Mouse (Mus musculus): ENCODE measurements around the gene Sgsm1. TPM values are rescaled to one million over a fixed set of nuclear protein-coding genes. Genes with fewer than 3 reads are reported as not detected.

The Sgsm1 gene
- total RNA-seq, 1 experiment, result 7.1 TPM

DNA sequence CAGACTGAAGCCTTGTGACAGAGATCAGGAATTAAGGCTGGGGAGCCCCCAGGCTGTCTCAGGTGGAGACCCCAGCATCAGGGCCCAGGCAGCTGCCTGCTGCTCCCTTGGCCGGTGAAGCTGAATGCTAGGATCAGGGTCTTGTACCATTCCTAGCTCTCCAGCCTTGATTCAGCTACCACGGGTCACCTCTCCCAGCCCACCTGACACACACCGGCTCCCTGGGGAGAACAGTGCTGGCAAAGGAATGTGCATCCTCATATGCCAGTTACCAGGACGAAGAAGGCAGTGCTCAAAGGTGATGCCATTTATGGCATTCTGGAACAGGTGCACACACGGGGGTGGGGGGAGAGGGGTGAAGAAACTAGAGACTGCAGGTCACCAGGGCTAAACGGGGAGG, 11.8 kb downstream of the Sgsm1 start:
- no peak for DNase-seq (ENCODE audit: low read depth, low spot score)
- Histone ChIP-seq H3K36me3 (ENCODE audit: control insufficient read depth, insufficient read depth, low read length, poor library complexity, severe bottlenecking) (no peaks in the 10 kb centered on the region), H3K27ac (ENCODE audit: insufficient read depth, low read depth, low read length, poor library complexity, severe bottlenecking) (no peak overlapping the region), H3K4me1 (ENCODE audit: control insufficient read depth in 2 of 2, insufficient read depth in 2 of 2, low read length in 2 of 2, poor library complexity in 1 of 2) (peaks cover 2 to 11% of the 10 kb centered on the region in 2 experiments; a peak in 3 of 4 replicates), H3K4me3 (ENCODE audit: insufficient read depth in 1 of 2, low read depth in 1 of 2, low read length in 2 of 2, poor library complexity in 1 of 2, severe bottlenecking in 1 of 2) (no peak overlapping the region), H3K9ac (ENCODE audit: insufficient read depth, low read depth, low read length, poor library complexity, severe bottlenecking) (no peak overlapping the region), H3K9me3 (ENCODE audit: control insufficient read depth, insufficient read depth, low read depth, low read length) (no peaks in the 10 kb centered on the region)
- in situ Hi-C loops (cut with MboI; ENCODE audit: low sequenced_read_pairs in 2 of 2, unreplicated experiment in 2 of 2), result no loop called here
- no peak for TF ChIP-seq HCFC1 (IDR thresholded peaks at IDR 0.05; ENCODE audit: borderline replicate concordance, insufficient read depth, low read length)
- TF ChIP-seq ZC3H11A (IDR thresholded peaks at IDR 0.05; ENCODE audit: borderline replicate concordance, low read depth, low read length), result no peak
- TF ChIP-seq ZNF384 (IDR thresholded peaks at IDR 0.05; ENCODE audit: low read depth, low read length), result no peak
- TF ChIP-seq MAFK (IDR thresholded peaks at IDR 0.05; ENCODE audit: insufficient read depth, low read depth, low read length), result no peak
- no peak for TF ChIP-seq CHD2 (IDR thresholded peaks at IDR 0.05; ENCODE audit: low read depth, low read length)

DNA sequence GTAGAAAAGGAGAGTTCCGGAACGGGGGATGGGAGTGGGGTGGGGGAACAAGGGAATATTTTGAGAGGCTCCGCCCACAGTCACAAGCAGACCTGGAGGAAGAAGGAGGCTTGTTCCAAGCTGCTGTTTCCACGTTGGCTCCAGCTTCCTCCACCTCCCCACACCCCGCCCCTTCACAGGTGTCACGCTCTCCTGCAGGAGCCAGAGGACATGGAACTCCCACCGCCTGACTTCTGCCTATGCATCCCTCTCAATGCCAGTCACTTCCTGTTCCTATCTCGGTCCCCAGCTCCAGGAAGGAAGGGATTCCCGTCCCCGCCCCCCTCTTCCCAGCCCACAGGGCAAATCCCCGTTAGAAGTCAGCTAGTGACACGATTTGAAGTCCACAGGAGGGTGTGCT, 12.5 kb downstream of the Sgsm1 start:
- no peaks in the 10 kb centered on the region for H3K36me3 ChIP-seq (ENCODE audit: control insufficient read depth, insufficient read depth, low read length, poor library complexity, severe bottlenecking)
- H3K4me1 ChIP-seq (ENCODE audit: control insufficient read depth in 2 of 2, insufficient read depth in 2 of 2, low read length in 2 of 2, poor library complexity in 1 of 2), result peaks cover 2 to 11% of the 10 kb centered on the region in 2 experiments; a peak in 3 of 4 replicates
- no peaks in the 10 kb centered on the region for H3K9me3 ChIP-seq (ENCODE audit: control insufficient read depth, insufficient read depth, low read depth, low read length)
- TF ChIP-seq ZNF384 (IDR thresholded peaks at IDR 0.05; ENCODE audit: low read depth, low read length), result no peak
- no peak for TF ChIP-seq ZC3H11A (IDR thresholded peaks at IDR 0.05; ENCODE audit: borderline replicate concordance, low read depth, low read length)
- TF ChIP-seq CHD2 (IDR thresholded peaks at IDR 0.05; ENCODE audit: low read depth, low read length), result no peak
- no peak for TF ChIP-seq MAFK (IDR thresholded peaks at IDR 0.05; ENCODE audit: insufficient read depth, low read depth, low read length)
- TF ChIP-seq HCFC1 (IDR thresholded peaks at IDR 0.05; ENCODE audit: borderline replicate concordance, insufficient read depth, low read length), result no peak
- H3K4me3 ChIP-seq (ENCODE audit: insufficient read depth in 1 of 2, low read depth in 1 of 2, low read length in 2 of 2, poor library complexity in 1 of 2, severe bottlenecking in 1 of 2), result peak overlapping the region in 1 of 2 experiments; percentile 19; a peak in 1 of 4 replicates
- in situ Hi-C loops (cut with MboI; ENCODE audit: low sequenced_read_pairs in 2 of 2, unreplicated experiment in 2 of 2), result no loop called here
- DNase-seq (ENCODE audit: low read depth, low spot score), result no peak
- H3K27ac ChIP-seq (ENCODE audit: insufficient read depth, low read depth, low read length, poor library complexity, severe bottlenecking), result no peak overlapping the region
- no peak overlapping the region for H3K9ac ChIP-seq (ENCODE audit: insufficient read depth, low read depth, low read length, poor library complexity, severe bottlenecking)

GRCm38 (mm10) chr5:113295791-113296190, 14.8 kb downstream of the Sgsm1 start:
- no peak for TF ChIP-seq CHD2 (IDR thresholded peaks at IDR 0.05; ENCODE audit: low read depth, low read length)
- TF ChIP-seq ZNF384 (IDR thresholded peaks at IDR 0.05; ENCODE audit: low read depth, low read length), result no peak
- no peak for TF ChIP-seq HCFC1 (IDR thresholded peaks at IDR 0.05; ENCODE audit: borderline replicate concordance, insufficient read depth, low read length)
- TF ChIP-seq ZC3H11A (IDR thresholded peaks at IDR 0.05; ENCODE audit: borderline replicate concordance, low read depth, low read length), result no peak
- no peak for TF ChIP-seq MAFK (IDR thresholded peaks at IDR 0.05; ENCODE audit: insufficient read depth, low read depth, low read length)
- no peaks in the 10 kb centered on the region for H3K9me3 ChIP-seq (ENCODE audit: control insufficient read depth, insufficient read depth, low read depth, low read length)

GRCm38 (mm10) chr5:113294575-113294974, 16.0 kb downstream of the Sgsm1 start:
- no peak overlapping the region for H3K27ac ChIP-seq (ENCODE audit: insufficient read depth, low read depth, low read length, poor library complexity, severe bottlenecking)
- in situ Hi-C loops (cut with MboI; ENCODE audit: low sequenced_read_pairs in 2 of 2, unreplicated experiment in 2 of 2), result no loop called here
- H3K9me3 ChIP-seq (ENCODE audit: control insufficient read depth, insufficient read depth, low read depth, low read length), result no peaks in the 10 kb centered on the region
- H3K4me3 ChIP-seq (ENCODE audit: insufficient read depth in 1 of 2, low read depth in 1 of 2, low read length in 2 of 2, poor library complexity in 1 of 2, severe bottlenecking in 1 of 2), result no peak overlapping the region
- H3K36me3 ChIP-seq (ENCODE audit: control insufficient read depth, insufficient read depth, low read length, poor library complexity, severe bottlenecking), result no peaks in the 10 kb centered on the region
- no peak for DNase-seq (ENCODE audit: low read depth, low spot score)
- H3K4me1 ChIP-seq (ENCODE audit: control insufficient read depth in 2 of 2, insufficient read depth in 2 of 2, low read length in 2 of 2, poor library complexity in 1 of 2), result peaks cover 2 to 9% of the 10 kb centered on the region in 2 experiments; a peak in 3 of 4 replicates
- no peak overlapping the region for H3K9ac ChIP-seq (ENCODE audit: insufficient read depth, low read depth, low read length, poor library complexity, severe bottlenecking)
- TF ChIP-seq CHD2 (IDR thresholded peaks at IDR 0.05; ENCODE audit: low read depth, low read length) (no peak), HCFC1 (IDR thresholded peaks at IDR 0.05; ENCODE audit: borderline replicate concordance, insufficient read depth, low read length) (no peak), ZNF384 (IDR thresholded peaks at IDR 0.05; ENCODE audit: low read depth, low read length) (no peak), MAFK (IDR thresholded peaks at IDR 0.05; ENCODE audit: insufficient read depth, low read depth, low read length) (no peak), ZC3H11A (IDR thresholded peaks at IDR 0.05; ENCODE audit: borderline replicate concordance, low read depth, low read length) (no peak)

More at GRCm38 (mm10) chr5:113295791-113296190, 14.8 kb downstream of the Sgsm1 start:
- Histone ChIP-seq H3K4me1 (ENCODE audit: control insufficient read depth in 2 of 2, insufficient read depth in 2 of 2, low read length in 2 of 2, poor library complexity in 1 of 2) (peaks cover 2 to 9% of the 10 kb centered on the region in 2 experiments; a peak in 3 of 4 replicates), H3K9ac (ENCODE audit: insufficient read depth, low read depth, low read length, poor library complexity, severe bottlenecking) (no peak overlapping the region), H3K27ac (ENCODE audit: insufficient read depth, low read depth, low read length, poor library complexity, severe bottlenecking) (no peak overlapping the region), H3K4me3 (ENCODE audit: insufficient read depth in 1 of 2, low read depth in 1 of 2, low read length in 2 of 2, poor library complexity in 1 of 2, severe bottlenecking in 1 of 2) (no peak overlapping the region), H3K36me3 (ENCODE audit: control insufficient read depth, insufficient read depth, low read length, poor library complexity, severe bottlenecking) (no peaks in the 10 kb centered on the region)
- in situ Hi-C loops (cut with MboI; ENCODE audit: low sequenced_read_pairs in 2 of 2, unreplicated experiment in 2 of 2), result no loop called here
- no peak for DNase-seq (ENCODE audit: low read depth, low spot score)

Measured in ES-E14 (cell line).